ENCODE assay signal across 25 mouse cellular contexts in genomic region chr17:63533074-63533836, GRCm38 (mm10). TPM values are rescaled to one million over a fixed set of nuclear protein-coding genes. Genes with fewer than 3 reads are reported as not detected.
A peak's percentile ranks its signal among the peaks of the same experiment; 100 is the strongest.
DNase-seq lines count a peak whose midpoint lies in the region; ATAC-seq and TF ChIP-seq lines count a peak whose summit lies in the region.
"Had no signal": no experiment of that assay in that cellular context is flagged by ENCODE, and none has a peak within 500 bp of the region (broad histone marks: within the 10 kb centered on the region; RNA-seq: fewer than 3 reads in every experiment).

No protein-coding gene starts in this region.

- DNase-seq in embryo, embryonic 11 days: peak; percentile 13
- no peak for DNase-seq in embryo, embryonic 10 days (ENCODE audit: low spot score)
- peak; percentile 4 for DNase-seq in kidney, postnatal 14 days
- no peak for DNase-seq in kidney, postnatal 10 days
- DNase-seq in ZHBTc4 (ENCODE audit: low read depth, low spot score): peak; percentile 76
- DNase-seq: adrenal gland, postnatal 14 days; cerebellum, adult 11-12 months; cerebellum, adult 9-11 months; gastrocnemius, postnatal 10 days; heart, postnatal 14 days; kidney, adult 2 months; layer of hippocampus, postnatal 36 days; left cerebral cortex, postnatal 4 days; right cerebral cortex, adult 18-20 months; spleen, adult 18-20 months; thymus, postnatal 14 days had no signal

- peak; percentile 70; the same call in 1 of the 2 replicates for TF ChIP-seq EP300 in ES-Bruce4 (IDR thresholded peaks at IDR 0.05; ENCODE audit: insufficient read depth, low read depth, low read length)

- no peaks in the 10 kb centered on the region for H3K9me3 ChIP-seq in ES-Bruce4 (replicated peaks; ENCODE audit: control insufficient read depth, insufficient read depth, low read length, poor library complexity, severe bottlenecking)
- H3K9me3 ChIP-seq in hindbrain, embryonic 12.5 days (replicated peaks): no peaks in the 10 kb centered on the region
- H3K9me3 ChIP-seq: embryonic facial prominence, embryonic 12.5 days; intestine, embryonic 15.5 days; liver, embryonic 15.5 days; lung, embryonic 15.5 days; neural tube, embryonic 12.5 days had no signal

- no peak overlapping the region for H3K9ac ChIP-seq in ES-Bruce4 (ENCODE audit: low read depth, poor library complexity, severe bottlenecking)
- H3K9ac ChIP-seq in hindbrain, embryonic 12.5 days: no peak overlapping the region
- H3K9ac ChIP-seq: embryonic facial prominence, embryonic 12.5 days; intestine, embryonic 15.5 days; liver, embryonic 15.5 days; lung, embryonic 15.5 days; neural tube, embryonic 12.5 days had no signal

- TF ChIP-seq CTCF in ES-Bruce4 (IDR thresholded peaks at IDR 0.05; ENCODE audit: low read depth, low read length): no peak

- WGBS in hindbrain, embryonic 12.5 days: 33% methylated on average over 6 of the region's 6 CpGs

- no peaks in the 10 kb centered on the region for H3K27me3 ChIP-seq in ES-Bruce4 (ENCODE audit: control insufficient read depth, insufficient read depth, low read length, poor library complexity, severe bottlenecking)
- no peaks in the 10 kb centered on the region for H3K27me3 ChIP-seq in hindbrain, embryonic 12.5 days
- H3K27me3 ChIP-seq: embryonic facial prominence, embryonic 12.5 days; intestine, embryonic 15.5 days; liver, embryonic 15.5 days; lung, embryonic 15.5 days; neural tube, embryonic 12.5 days had no signal

- no peak overlapping the region for H3K4me2 ChIP-seq in hindbrain, embryonic 12.5 days (replicated peaks)
- H3K4me2 ChIP-seq: embryonic facial prominence, embryonic 12.5 days; intestine, embryonic 15.5 days; liver, embryonic 15.5 days; lung, embryonic 15.5 days; neural tube, embryonic 12.5 days had no signal

- H3K4me1 ChIP-seq in ES-Bruce4 (ENCODE audit: control insufficient read depth, insufficient read depth, low read length): peaks cover 2% of the 10 kb centered on the region
- H3K4me1 ChIP-seq in hindbrain, embryonic 12.5 days: no peaks in the 10 kb centered on the region
- H3K4me1 ChIP-seq: embryonic facial prominence, embryonic 12.5 days; intestine, embryonic 15.5 days; liver, embryonic 15.5 days; neural tube, embryonic 12.5 days had no signal

- no peak for ATAC-seq in hindbrain, embryonic 12.5 days (ENCODE audit: low FRiP score)
- ATAC-seq: hindbrain, postnatal 0 days; intestine, embryonic 15.5 days had no signal

- no peak for TF ChIP-seq POLR2A in ES-Bruce4 (IDR thresholded peaks at IDR 0.05; ENCODE audit: insufficient read depth, low read length)

- no peaks in the 10 kb centered on the region for H3K36me3 ChIP-seq in ES-Bruce4 (ENCODE audit: control insufficient read depth, insufficient read depth, low read length, poor library complexity, severe bottlenecking)
- no peaks in the 10 kb centered on the region for H3K36me3 ChIP-seq in hindbrain, embryonic 12.5 days
- H3K36me3 ChIP-seq: embryonic facial prominence, embryonic 12.5 days; intestine, embryonic 15.5 days; liver, embryonic 15.5 days; lung, embryonic 15.5 days; neural tube, embryonic 12.5 days had no signal

- no peak overlapping the region for H3K4me3 ChIP-seq in ES-Bruce4 (ENCODE audit: low read depth, low read length)
- no peak overlapping the region for H3K4me3 ChIP-seq in hindbrain, embryonic 12.5 days
- H3K4me3 ChIP-seq: embryonic facial prominence, embryonic 12.5 days; intestine, embryonic 15.5 days; liver, embryonic 15.5 days; lung, embryonic 15.5 days; myocyte; neural tube, embryonic 12.5 days had no signal

- H3K27ac ChIP-seq in ES-Bruce4 (ENCODE audit: insufficient read depth, low read length): peak overlapping the region; percentile 59
- H3K27ac ChIP-seq in hindbrain, embryonic 12.5 days: no peak overlapping the region
- H3K27ac ChIP-seq: embryonic facial prominence, embryonic 12.5 days; hindbrain, postnatal 0 days; intestine, embryonic 15.5 days; liver, embryonic 15.5 days; lung, embryonic 15.5 days; neural tube, embryonic 12.5 days had no signal

RNA-seq across cellular contexts. Expression of gene Fbxl17, which starts 33.4 kb away (rescaled TPM):
- polyA plus RNA-seq in ES-Bruce4 (2011; ENCODE audit: insufficient read depth, insufficient read length, low read depth, missing spikeins): 9.3 and 11.7 TPM in 2 replicates
- polyA plus RNA-seq in hindbrain, embryonic 12.5 days (2016; fragmentation: Nextera tagmentation; extraction: Ambion mirVana): 10.3 and 10.4 TPM in 2 replicates

Comparison
In these comparisons a context has a peak if more than half of its experiments do, and no peak if none do; other contexts are left out.
1. DNase-seq: peak in embryo, embryonic 11 days (single experiment), kidney, postnatal 14 days (single experiment) and ZHBTc4 (single experiment); none in embryo, embryonic 10 days (single experiment) and kidney, postnatal 10 days (single experiment).